9 mouse cellular contexts compared by ENCODE assay signal in genomic region chr5:121452906-121453305, GRCm38 (mm10). TPM values are rescaled to one million over a fixed set of nuclear protein-coding genes. Genes with fewer than 3 reads are reported as not detected.
DNase-seq lines count a peak whose midpoint lies in the region; ATAC-seq and TF ChIP-seq lines count a peak whose summit lies in the region.
"Had no signal": no experiment of that assay in that cellular context is flagged by ENCODE, and none has a peak within 500 bp of the region (broad histone marks: within the 10 kb centered on the region; RNA-seq: fewer than 3 reads in every experiment).

No protein-coding gene starts in this region.

- TF ChIP-seq CTCF in heart, postnatal 0 days (IDR thresholded peaks at IDR 0.05; ENCODE audit: low read depth), result no peak

- H3K27me3 ChIP-seq in heart, postnatal 0 days (ENCODE audit: control insufficient read depth, insufficient read depth, low read length), result no peaks in the 10 kb centered on the region

- peak overlapping the region; percentile 75 for H3K4me2 ChIP-seq in heart, postnatal 0 days (ENCODE audit: low read depth, low read length)

- peak; percentile 20 for ATAC-seq in heart, postnatal 0 days (ENCODE audit: insufficient read depth, low read depth)
- no peak for ATAC-seq in megakaryocyte progenitor cell, adult 5-6 weeks (replicated peaks; ENCODE audit: poor library complexity)

- H3K4me1 ChIP-seq in heart, postnatal 0 days (ENCODE audit: control insufficient read depth, insufficient read depth), result peaks cover 30% of the 10 kb centered on the region

- peak overlapping the region; percentile 86 for H3K9ac ChIP-seq in heart, postnatal 0 days (replicated peaks; ENCODE audit: low read depth, low read length)

- WGBS in heart, postnatal 0 days, result 5% methylated on average over 9 of the region's 9 CpGs

- H3K36me3 ChIP-seq in heart, postnatal 0 days (replicated peaks; ENCODE audit: control insufficient read depth, insufficient read depth, low read length), result peaks cover 15% of the 10 kb centered on the region

- TF ChIP-seq EP300 in heart, postnatal 0 days (IDR thresholded peaks at IDR 0.05; ENCODE audit: low read depth), result no peak

- peak overlapping the region; percentile 99 for H3K27ac ChIP-seq in heart, postnatal 0 days (ENCODE audit: low read depth)

- peak overlapping the region; percentile 73 for H3K4me3 ChIP-seq in heart, postnatal 0 days (ENCODE audit: low read depth, low read length)

- DNase-seq in adrenal gland, postnatal 14 days, result peak; percentile 67
- DNase-seq in adrenal gland, adult 2 months, result no peak
- peak; percentile 42 for DNase-seq in right cerebral cortex, postnatal 4 days
- DNase-seq in right cerebral cortex, adult 18-20 months, result no peak
- DNase-seq in heart, postnatal 0 days (ENCODE audit: low spot score), result peak; percentile 53
- DNase-seq in lung, postnatal 14 days, result peak; percentile 44
- no peak for DNase-seq in ovary, postnatal 36 days (ENCODE audit: low spot score)

- no peaks in the 10 kb centered on the region for H3K9me3 ChIP-seq in heart, postnatal 0 days (replicated peaks; ENCODE audit: control insufficient read depth, low read length)

RNA-seq across cellular contexts. Expression of gene Erp29, which starts 0.6 kb away (rescaled TPM):
- 110 and 116 TPM in 2 replicates for total RNA-seq in adrenal gland, postnatal 14 days (2021)
- 100 to 1,000 TPM in 1 of 2 experiments, 10 to 100 TPM in 1; 85.4 to 113 TPM for total RNA-seq in adrenal gland, adult 2 months (2021)
- 36.8 and 41.9 TPM in 2 replicates for polyA plus RNA-seq in adrenal gland, adult 2 months (2012; rRNA removed)
- total RNA-seq in heart, postnatal 0 days (2014; rRNA removed; ENCODE audit: low replicate concordance), result 32.5 and 55.4 TPM in 2 replicates
- 89.3 and 96.5 TPM in 2 replicates for polyA plus RNA-seq in heart, postnatal 0 days (2015; fragmentation: Nextera tagmentation; extraction: Ambion mirVana)
- 225 and 238 TPM in 2 replicates for total RNA-seq in megakaryocyte progenitor cell, adult 5-6 weeks (2015)
- 1,016 and 1,033 TPM in 2 replicates for total RNA-seq in megakaryocyte progenitor cell, adult 5-6 weeks (2017)

RNA-seq across cellular contexts. Expression of gene Tmem116, which starts 1.2 kb away (rescaled TPM):
- 1.5 and 2.1 TPM in 2 replicates for total RNA-seq in adrenal gland, postnatal 14 days (2021)
- total RNA-seq in adrenal gland, adult 2 months (2021), result 1 to 10 TPM; 2.6 to 4.8 TPM
- polyA plus RNA-seq in adrenal gland, adult 2 months (2012; rRNA removed), result 3.3 and 8.1 TPM in 2 replicates
- total RNA-seq in heart, postnatal 0 days (2014; rRNA removed; ENCODE audit: low replicate concordance), result 6.5 and 11.5 TPM in 2 replicates
- 7.0 and 7.5 TPM in 2 replicates for polyA plus RNA-seq in heart, postnatal 0 days (2015; fragmentation: Nextera tagmentation; extraction: Ambion mirVana)
- 0.34 TPM in 1 of 2 replicates, not detected in the other for total RNA-seq in megakaryocyte progenitor cell, adult 5-6 weeks (2015)
- total RNA-seq in megakaryocyte progenitor cell, adult 5-6 weeks (2017), result 0.34 and 0.42 TPM in 2 replicates

RNA-seq across cellular contexts. Expression of gene Adam1b, which starts 50.3 kb away (rescaled TPM):
- total RNA-seq in adrenal gland, postnatal 14 days (2021), result not detected in 2 replicates
- total RNA-seq in adrenal gland, adult 2 months (2021), result not detected
- polyA plus RNA-seq in adrenal gland, adult 2 months (2012; rRNA removed), result not detected in 2 replicates
- not detected in 2 replicates for total RNA-seq in heart, postnatal 0 days (2014; rRNA removed; ENCODE audit: low replicate concordance)
- 0.14 TPM in 2 replicates for polyA plus RNA-seq in heart, postnatal 0 days (2015; fragmentation: Nextera tagmentation; extraction: Ambion mirVana)
- total RNA-seq in megakaryocyte progenitor cell, adult 5-6 weeks (2015), result 0.05 TPM in 1 of 2 replicates, not detected in the other
- total RNA-seq in megakaryocyte progenitor cell, adult 5-6 weeks (2017), result 0.25 TPM in 1 of 2 replicates, not detected in the other
- total RNA-seq: heart, postnatal 14 days had no signal

RNA-seq across cellular contexts. Expression of gene Naa25, which starts 55.2 kb away (rescaled TPM):
- 34.7 and 36.3 TPM in 2 replicates for total RNA-seq in adrenal gland, postnatal 14 days (2021)
- 10 to 100 TPM; 33.9 to 40.8 TPM for total RNA-seq in adrenal gland, adult 2 months (2021)
- polyA plus RNA-seq in adrenal gland, adult 2 months (2012; rRNA removed), result 5.8 and 9.6 TPM in 2 replicates
- total RNA-seq in heart, postnatal 0 days (2014; rRNA removed; ENCODE audit: low replicate concordance), result 15.8 and 16.6 TPM in 2 replicates
- polyA plus RNA-seq in heart, postnatal 0 days (2015; fragmentation: Nextera tagmentation; extraction: Ambion mirVana), result 19.9 and 21.4 TPM in 2 replicates
- 35.9 and 39.7 TPM in 2 replicates for total RNA-seq in megakaryocyte progenitor cell, adult 5-6 weeks (2015)
- 66.4 and 80.6 TPM in 2 replicates for total RNA-seq in megakaryocyte progenitor cell, adult 5-6 weeks (2017)

Comparison
In these comparisons a context has a peak if more than half of its experiments do, and no peak if none do; other contexts are left out.
1. DNase-seq: peak in adrenal gland, postnatal 14 days (single experiment), right cerebral cortex, postnatal 4 days (single experiment), heart, postnatal 0 days (single experiment) and lung, postnatal 14 days (single experiment); none in adrenal gland, adult 2 months (single experiment), right cerebral cortex, adult 18-20 months (single experiment) and ovary, postnatal 36 days (single experiment).